Mouse (Mus musculus) intestine, embryonic 16.5 days (tissue): ENCODE data around the gene Ubac2. TPM values are rescaled to one million over a fixed set of nuclear protein-coding genes. Genes with fewer than 3 reads are reported as not detected.
A peak's percentile ranks its signal among the peaks of the same experiment; 100 is the strongest.
"Not testable (repeated sequence)": the region's sequence is repeated elsewhere in the genome, so short reads cannot be mapped to it uniquely, and the experiment has no call there.

Experiments used
- ATAC-seq: fragments of 200-750 bp; cut with Nextera tagmentation; 2 replicates; pipeline ENCODE4 v1.8.0; 2017; ENCODE audit warnings: moderate TSS enrichment, moderate library complexity
- H3K27ac ChIP-seq: fragments of 300-500 bp; sonication (generic); 2 replicates; pipeline ENCODE4 v1.5.1; 2014; ENCODE audit warnings: mild to moderate bottlenecking, low read length
- H3K27me3 ChIP-seq: fragments of 300-500 bp; sonication (generic); replicated peaks from 2 replicates; pipeline ENCODE4 v1.6.1; 2014; ENCODE audit warnings: low read length, control low read depth, mixed read lengths; ENCODE audit not compliant: control insufficient read depth, insufficient read depth
- H3K36me3 ChIP-seq: fragments of 300-500 bp; sonication (generic); 2 replicates; pipeline ENCODE4 v1.6.1; 2014; ENCODE audit warnings: low read length, control low read depth; ENCODE audit not compliant: control insufficient read depth, insufficient read depth
- H3K4me1 ChIP-seq: fragments of 300-500 bp; sonication (generic); 2 replicates; pipeline ENCODE4 v1.6.1; 2014; ENCODE audit warnings: low read length, control low read depth, mixed read lengths; ENCODE audit not compliant: control insufficient read depth, insufficient read depth
- H3K4me2 ChIP-seq: fragments of 300-500 bp; sonication (generic); 2 replicates; pipeline ENCODE4 v1.6.1; 2014; ENCODE audit warnings: low read depth, low read length, control low read depth
- H3K4me3 ChIP-seq: fragments of 300-500 bp; sonication (generic); 2 replicates; pipeline ENCODE4 v1.5.1; 2014; ENCODE audit warnings: mild to moderate bottlenecking, low read length
- H3K9ac ChIP-seq: fragments of 300-500 bp; sonication (generic); 2 replicates; pipeline ENCODE4 v1.6.1; 2014; ENCODE audit warnings: low read depth, low read length
- H3K9me3 ChIP-seq: fragments of 300-500 bp; sonication (generic); 2 replicates; pipeline ENCODE4 v1.6.1; 2016; ENCODE audit warnings: low read length, control low read depth; ENCODE audit not compliant: control insufficient read depth
- WGBS: fragments of 180-500 bp; shearing (Covaris S2); extraction: QIAGEN DNeasy Blood & Tissue Kit; methylation state at CpG from one replicate; pipeline ENCODE4 v1.1.7; 2014; 5-methylcytosine and 5-hydroxymethylcytosine counted together
- polyA plus RNA-seq: library from polyadenylated mRNA; unstranded; fragments of >200 nt; fragmentation: Nextera tagmentation; extraction: Ambion mirVana; gene quantifications from 2 replicates; pipeline ENCODE4 v1.2.1, GENCODE M21; 2015

Ubac2 gene
- polyA plus RNA-seq, 1 experiment from 2014 or later, result 63.3 TPM

DNA sequence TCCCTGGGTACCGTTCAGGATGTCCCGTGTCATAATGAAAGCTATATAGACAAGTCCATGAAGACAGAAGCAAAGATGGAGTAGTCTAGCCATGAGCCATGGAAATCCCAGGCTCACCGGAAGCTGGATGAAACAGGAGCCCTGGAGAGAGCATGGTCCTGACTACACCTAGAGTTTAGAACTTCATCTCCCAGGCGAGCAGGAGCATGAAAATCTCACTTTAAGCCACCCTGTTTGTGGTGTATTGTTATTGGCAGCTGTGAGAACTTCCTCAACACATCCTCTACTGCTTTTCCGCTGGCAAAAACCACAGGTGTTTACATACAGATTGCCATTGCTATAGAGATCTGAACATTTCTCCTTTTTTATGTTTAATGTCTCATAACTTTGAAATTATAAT is 185.2 kb downstream of the Ubac2 start:
- H3K9ac ChIP-seq, result no peak overlapping the region
- 76% methylated on average over 5 of the region's 5 CpGs for WGBS
- no peaks in the 10 kb centered on the region for H3K9me3 ChIP-seq
- peaks cover 3% of the 10 kb centered on the region for H3K4me1 ChIP-seq
- no peaks in the 10 kb centered on the region for H3K27me3 ChIP-seq
- no peak overlapping the region for H3K27ac ChIP-seq
- H3K4me3 ChIP-seq, result no peak overlapping the region
- H3K36me3 ChIP-seq, result no peaks in the 10 kb centered on the region
- H3K4me2 ChIP-seq, result no peak overlapping the region
- ATAC-seq, result no peak

DNA sequence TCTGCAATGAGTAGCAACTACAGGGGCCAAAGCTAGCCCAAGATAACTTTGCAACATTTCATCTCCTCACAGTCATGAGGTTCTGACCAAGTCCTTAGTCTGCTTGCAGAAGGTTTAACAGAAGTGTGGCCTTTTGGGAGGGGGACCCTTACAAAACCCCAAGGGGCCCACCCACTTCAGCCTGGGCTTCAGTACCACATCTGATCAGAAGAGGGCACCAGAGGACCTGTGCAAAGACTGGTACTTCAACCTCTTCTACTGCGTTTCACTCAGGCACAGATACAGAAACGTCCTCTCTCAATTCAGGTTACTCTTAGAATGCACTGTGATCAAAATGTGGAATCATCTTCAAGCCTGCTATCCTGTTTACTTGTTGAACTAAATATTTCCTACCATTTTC is 186.1 kb downstream of the Ubac2 start:
- Histone ChIP-seq H3K4me3 (no peak overlapping the region), H3K27me3 (no peaks in the 10 kb centered on the region), H3K9ac (no peak overlapping the region), H3K27ac (no peak overlapping the region), H3K36me3 (no peaks in the 10 kb centered on the region), H3K4me1 (peaks cover 9% of the 10 kb centered on the region), H3K9me3 (no peaks in the 10 kb centered on the region), H3K4me2 (no peak overlapping the region)
- ATAC-seq, result no peak
- 3% methylated on average over 2 of the region's 2 CpGs for WGBS

DNA sequence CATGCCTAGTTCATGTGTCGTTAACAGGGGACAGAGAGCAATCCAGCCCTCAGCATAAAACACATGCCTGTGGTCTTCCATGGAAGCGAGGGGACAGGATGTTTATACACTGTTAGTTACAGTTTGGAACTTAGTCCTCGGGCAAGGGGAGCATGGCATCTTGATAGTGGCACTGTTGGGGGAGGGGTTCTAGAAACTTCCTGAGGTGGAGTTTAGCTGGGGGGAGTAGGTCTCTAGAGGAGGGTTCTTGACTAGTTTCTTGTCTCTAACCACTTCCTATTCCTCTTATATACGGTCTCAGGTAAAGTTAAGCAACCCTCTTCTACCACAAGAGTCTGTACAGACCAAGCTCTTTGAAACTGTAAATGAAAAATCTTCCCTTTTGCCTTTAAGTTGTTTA is 187.8 kb downstream of the Ubac2 start:
- WGBS, result 51% methylated on average over 4 of the region's 4 CpGs
- H3K9me3 ChIP-seq, result no peaks in the 10 kb centered on the region
- no peak for ATAC-seq
- H3K27ac ChIP-seq, result no peak overlapping the region
- peaks cover 9% of the 10 kb centered on the region for H3K4me1 ChIP-seq
- no peak overlapping the region for H3K9ac ChIP-seq
- H3K27me3 ChIP-seq, result no peaks in the 10 kb centered on the region
- H3K4me2 ChIP-seq, result no peak overlapping the region
- H3K36me3 ChIP-seq, result no peaks in the 10 kb centered on the region
- H3K4me3 ChIP-seq, result no peak overlapping the region

DNA sequence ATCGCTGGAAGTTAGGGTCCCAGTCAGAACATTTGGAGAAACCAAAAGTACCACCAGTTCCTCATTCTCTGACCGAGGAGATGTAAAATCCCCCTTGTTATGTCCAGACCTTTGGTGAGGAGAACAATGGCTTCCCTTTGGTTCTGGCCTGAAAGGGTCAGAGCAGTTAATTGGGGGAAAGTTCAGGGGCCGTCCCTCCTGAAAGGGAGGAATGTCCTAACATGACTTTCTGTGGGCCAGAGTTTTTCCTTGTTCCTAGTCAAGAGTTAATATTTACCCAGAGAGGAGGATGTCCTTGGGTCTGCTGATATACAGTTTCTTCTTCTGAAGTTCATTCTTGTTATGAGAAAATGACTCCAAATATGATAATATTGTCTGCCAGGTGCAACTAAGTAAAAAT is 189.6 kb downstream of the Ubac2 start:
- H3K27ac ChIP-seq, ATAC-seq: not testable (repeated sequence)

DNA sequence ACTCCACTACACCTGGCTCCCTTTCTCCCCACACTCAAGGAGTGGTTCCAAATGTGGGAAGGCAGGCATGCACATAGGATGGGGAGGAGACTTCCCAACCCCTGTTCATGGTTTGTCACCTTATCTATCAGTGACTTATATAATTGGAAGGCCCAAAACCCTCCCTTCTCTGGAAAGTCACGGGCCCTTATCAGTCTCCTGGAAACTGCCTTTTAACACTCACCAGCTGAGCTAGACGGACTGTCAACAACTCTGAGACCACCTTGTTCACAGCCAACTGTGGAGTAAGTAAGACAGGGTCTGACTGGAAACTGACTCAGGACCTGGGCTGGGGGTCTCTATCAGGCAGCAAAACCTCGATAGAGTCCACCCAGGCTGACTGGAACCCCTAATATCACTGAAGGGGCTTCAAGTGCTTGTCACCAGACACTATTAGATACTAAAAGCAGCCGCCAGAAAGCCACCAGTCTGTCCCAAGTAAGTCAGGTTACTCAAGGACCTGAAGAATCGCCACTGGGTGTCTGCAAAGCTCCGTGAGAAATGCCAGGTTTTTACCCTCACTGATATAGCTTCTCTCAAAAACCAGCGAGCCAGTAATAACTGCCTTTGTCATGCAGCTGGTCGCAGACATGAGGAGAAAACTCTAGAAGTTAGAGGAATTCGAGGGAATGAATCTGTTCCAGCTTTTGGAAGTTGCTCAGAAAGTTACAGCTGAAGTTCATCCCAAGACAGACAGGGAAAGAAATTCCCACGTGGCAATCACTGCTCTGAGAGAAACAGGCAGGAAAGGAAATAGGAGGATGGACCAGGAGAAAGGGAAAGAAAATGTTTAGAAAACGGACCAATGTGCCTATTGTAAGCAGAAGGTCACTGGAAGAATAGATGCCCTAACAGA is 190.6 kb downstream of the Ubac2 start:
- ATAC-seq, result peak; percentile 25; the same call in 1 of the 2 replicates
- 46% methylated on average over 11 of the region's 11 CpGs for WGBS
- Histone ChIP-seq H3K27ac (0 out of 2 replicates have a peak overlapping the region, but pooled peaks have one; percentile 22), H3K4me3 (no peak overlapping the region), H3K27me3 (no peaks in the 10 kb centered on the region), H3K4me1 (peaks cover 9% of the 10 kb centered on the region), H3K4me2 (no peak overlapping the region), H3K9me3 (no peaks in the 10 kb centered on the region), H3K36me3 (no peaks in the 10 kb centered on the region), H3K9ac (no peak overlapping the region)

More for the DNA sequence above, 189.6 kb downstream of the Ubac2 start:
- not testable (repeated sequence) for H3K9me3 ChIP-seq, H3K4me2 ChIP-seq, H3K9ac ChIP-seq, H3K36me3 ChIP-seq, H3K27me3 ChIP-seq, H3K4me1 ChIP-seq, H3K4me3 ChIP-seq
- WGBS, result 55% methylated on average over 3 of the region's 3 CpGs

DNA sequence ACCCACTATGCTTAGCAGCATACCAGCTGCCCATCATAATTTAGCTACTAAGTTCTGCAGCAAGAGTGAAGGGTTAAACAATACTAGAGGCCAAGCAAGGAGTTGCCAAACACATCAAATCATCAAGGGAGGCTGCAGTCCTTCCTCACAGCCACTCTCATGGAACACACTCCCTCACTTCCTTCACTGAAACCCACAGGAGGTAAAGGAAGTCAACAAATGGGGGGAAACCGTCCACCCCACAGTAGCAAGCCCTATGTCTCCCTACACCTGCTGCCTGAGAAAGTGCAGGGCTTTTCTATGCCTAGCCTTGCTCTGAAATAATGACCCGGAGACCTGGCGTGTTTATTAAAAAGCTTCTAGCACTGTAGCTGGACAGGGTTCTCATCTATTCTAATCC is 191.5 kb downstream of the Ubac2 start:
- no peaks in the 10 kb centered on the region for H3K27me3 ChIP-seq
- no peak overlapping the region for H3K9ac ChIP-seq
- WGBS, result 75% methylated on average over 3 of the region's 3 CpGs
- H3K9me3 ChIP-seq, result no peaks in the 10 kb centered on the region
- H3K36me3 ChIP-seq, result no peaks in the 10 kb centered on the region
- peaks cover 9% of the 10 kb centered on the region for H3K4me1 ChIP-seq
- no peak overlapping the region for H3K4me2 ChIP-seq
- 0 out of 2 replicates have a peak overlapping the region, but pooled peaks have one; percentile 22 for H3K27ac ChIP-seq
- H3K4me3 ChIP-seq, result no peak overlapping the region
- no peak for ATAC-seq

Other genes with a start within 250 kb of the Ubac2 start
- gene Dock9, start 80.8 kb upstream of the Ubac2 start, polyA plus RNA-seq, result 13.6 and 13.7 TPM in 2 replicates
- gene Gpr18, start 37.2 kb downstream of the Ubac2 start, polyA plus RNA-seq, result 0.34 and 0.38 TPM in 2 replicates
- gene Gpr183, start 86.6 kb downstream of the Ubac2 start, polyA plus RNA-seq, result 3.7 and 4.1 TPM in 2 replicates
- not detected in 2 replicates for gene Timm8a2, start 156.1 kb downstream of the Ubac2 start, polyA plus RNA-seq
- 293 and 308 TPM in 2 replicates for gene Tm9sf2, start 228.4 kb downstream of the Ubac2 start, polyA plus RNA-seq